Mouse (Mus musculus) layer of hippocampus, adult 9-10 months (tissue): Measurements from ENCODE around the gene Nav2.

Experiments
- DNase-seq: peaks from one replicate; pipeline ENCODE4 v3.0.0; 2022; ENCODE audit warnings: low spot score

The Nav2 gene

DNA sequence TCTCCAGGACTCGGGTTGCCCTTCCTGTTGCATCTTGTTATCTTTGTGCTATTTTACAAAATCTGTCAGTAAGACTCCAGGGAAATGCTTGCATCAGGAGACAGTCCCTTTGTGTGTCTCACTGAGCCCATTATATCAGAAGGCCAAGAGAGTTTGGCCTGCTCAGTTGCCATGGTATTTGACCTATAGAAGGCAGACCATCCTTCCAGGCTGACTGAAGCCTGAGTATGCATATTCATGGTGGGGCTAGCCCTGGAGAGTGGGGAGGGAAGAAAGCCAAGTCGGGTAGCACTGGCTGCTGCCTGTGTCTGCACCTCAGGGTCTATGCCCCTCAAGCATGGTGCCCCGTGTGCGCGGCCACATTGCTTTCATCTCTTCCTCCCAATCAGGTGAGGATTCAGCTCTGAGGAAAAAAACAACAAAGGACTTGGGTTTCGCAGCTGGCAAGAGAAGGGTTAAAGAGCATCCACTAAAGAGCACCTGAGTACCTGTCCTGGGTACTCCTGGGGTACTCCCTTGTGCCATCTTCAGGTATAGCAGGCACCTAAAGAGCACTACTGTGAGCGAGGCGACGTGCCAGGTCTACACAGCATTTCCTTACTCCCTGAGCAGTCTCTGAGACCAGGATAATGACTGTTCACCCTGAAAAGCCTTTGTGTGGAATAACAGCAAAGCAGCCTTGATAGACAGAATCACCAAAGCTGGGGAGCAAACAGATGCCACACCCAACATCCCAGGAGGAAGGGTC, 144.5 kb downstream of the Nav2 start:
- no peak for DNase-seq

DNA sequence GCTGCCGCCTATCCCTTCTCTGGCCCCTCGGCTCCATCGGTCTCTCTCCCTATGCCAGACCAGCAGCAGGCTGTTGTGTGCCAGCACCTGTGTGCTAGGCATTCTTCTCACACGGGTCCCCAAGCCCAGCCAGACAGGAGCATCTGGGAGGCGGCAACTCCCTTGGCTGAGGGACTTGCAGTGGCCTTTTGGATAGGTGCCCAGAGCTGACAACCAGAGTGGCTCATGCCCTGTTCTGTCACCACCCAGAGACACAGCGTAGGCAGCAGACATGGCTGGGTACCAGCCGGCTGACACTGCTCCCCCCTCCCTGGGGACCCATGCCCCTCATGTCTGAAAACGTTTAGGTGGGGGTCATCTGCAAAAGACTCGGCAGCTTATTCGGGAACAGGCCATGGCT, 146.8 kb downstream of the Nav2 start:
- DNase-seq = no peak

- no peak for DNase-seq
Observed at GRCm38 (mm10) chr7:49058304-49059012, 149.9 kb downstream of the Nav2 start.

DNA sequence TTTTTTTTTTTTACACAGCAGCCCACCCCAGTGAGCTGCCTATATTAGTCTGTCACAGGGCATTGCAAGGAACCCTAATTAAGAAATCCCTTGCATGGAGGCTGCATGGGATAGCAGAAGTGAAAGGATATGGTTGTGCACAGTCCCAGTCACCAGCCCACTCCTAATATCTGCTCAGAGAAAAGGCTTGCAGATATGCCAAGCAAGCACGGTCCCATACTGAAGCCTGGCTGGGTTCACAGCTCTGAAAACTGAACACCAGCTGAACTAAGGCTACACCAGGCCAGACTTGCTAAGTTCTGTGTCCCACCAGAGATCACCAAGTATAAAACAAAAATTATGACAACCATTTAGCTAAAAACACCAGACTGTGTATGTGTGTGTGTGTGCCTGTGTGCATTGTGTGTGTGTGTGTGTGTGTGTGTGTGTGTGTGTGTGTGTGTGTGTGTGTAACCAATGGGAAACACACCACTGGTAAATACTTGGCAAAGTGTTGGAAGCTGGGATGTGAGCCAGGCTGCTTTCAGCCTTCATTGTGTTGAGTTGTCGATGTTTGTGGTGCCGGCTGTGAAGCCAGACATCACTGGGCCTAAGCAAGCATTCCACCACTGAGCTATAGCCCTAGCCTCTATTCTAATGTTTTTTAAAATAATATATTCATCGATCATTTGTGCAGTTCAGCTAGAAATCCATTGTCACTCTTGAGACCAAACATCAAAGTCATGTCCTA, 156.4 kb downstream of the Nav2 start:
- DNase-seq = no peak

DNA sequence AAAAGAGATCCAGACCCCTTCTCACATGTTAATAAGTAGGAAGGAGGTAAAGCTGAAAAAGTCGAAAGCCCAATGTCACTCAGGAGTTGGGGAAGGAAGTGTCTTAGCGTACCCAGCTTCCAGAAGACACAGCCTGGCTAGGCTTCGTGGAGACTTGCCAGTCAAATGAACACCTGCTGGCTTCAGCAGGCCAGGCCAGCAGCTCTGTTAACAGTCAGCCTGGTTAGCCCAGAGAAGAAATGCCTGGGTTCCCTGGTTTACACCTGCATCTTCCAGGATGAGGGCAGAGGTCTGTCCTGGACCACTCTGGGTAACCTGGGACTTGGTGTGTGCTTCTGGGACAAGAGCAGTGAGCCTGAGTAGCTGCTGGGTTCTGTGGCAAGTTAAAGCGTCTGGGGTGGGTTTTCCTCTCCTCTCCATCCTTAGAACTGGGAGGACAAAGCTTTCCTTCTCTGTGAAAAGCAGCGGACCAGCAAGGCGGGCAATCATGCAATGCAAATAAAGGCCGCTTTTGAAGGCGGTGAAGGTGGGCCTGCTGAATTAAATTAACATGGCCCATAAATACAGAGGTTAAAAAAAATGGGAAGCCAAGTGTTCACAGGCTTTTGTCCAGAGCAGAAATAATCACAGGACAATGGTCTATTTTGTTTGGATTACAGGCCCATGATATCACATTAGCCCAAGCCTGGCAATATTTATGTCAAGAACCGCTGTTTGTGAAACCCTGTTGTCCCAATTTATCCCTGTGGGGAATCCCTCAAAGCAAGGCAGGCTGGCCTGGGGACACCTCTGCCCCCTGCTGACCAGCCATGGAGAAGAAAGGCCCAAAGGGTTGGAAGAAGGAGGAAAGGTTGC, 157.3 kb downstream of the Nav2 start:
- no peak for DNase-seq

DNA sequence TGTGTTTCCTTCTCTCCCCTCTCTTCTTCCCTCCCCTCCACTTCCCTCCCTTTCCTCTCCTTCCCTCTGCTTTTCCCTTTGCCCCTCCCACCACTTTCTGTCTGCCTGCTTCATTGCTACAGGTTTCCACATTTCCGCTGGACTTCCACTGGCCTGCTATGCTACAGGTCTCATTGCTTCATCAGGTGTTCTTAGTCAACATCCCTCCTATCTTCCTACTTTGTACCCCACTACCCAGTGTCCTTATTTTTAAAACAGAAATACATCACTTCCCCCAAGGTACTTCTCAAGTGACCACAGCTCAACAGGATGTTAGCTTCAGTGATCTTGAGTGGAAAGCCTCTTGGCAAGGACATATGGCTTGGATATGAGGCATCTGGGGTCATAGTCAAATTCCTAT, 158.3 kb downstream of the Nav2 start:
- DNase-seq = no peak

GRCm38 (mm10) chr7:49069396-49069961, 161.0 kb downstream of the Nav2 start:
- no peak for DNase-seq

DNA sequence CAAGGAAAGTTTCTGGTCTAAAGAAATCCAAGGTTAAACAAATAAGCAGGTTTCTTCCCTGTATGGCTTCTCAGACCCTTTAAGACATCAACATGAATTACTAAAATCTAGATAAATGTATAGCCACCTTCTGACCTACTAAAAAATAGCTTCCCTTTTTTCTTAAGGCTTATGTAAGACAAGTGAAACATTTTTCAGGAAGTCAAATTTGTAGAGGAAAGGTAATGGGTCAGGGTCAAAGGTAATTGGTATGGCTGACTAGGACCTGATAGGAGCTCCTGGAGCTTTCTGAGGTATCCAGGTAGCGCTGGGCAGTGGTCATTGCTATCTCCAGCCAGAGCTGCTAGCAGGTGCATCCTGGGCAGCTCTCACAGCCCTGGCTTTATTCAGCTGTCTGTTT, 162.1 kb downstream of the Nav2 start:
- DNase-seq = no peak

- no peak for DNase-seq
Observed at GRCm38 (mm10) chr7:49071141-49071567, 162.6 kb downstream of the Nav2 start.

GRCm38 (mm10) chr7:49075333-49075934, 166.9 kb downstream of the Nav2 start:
- no peak for DNase-seq

- DNase-seq = no peak
Observed at GRCm38 (mm10) chr7:49076283-49076694, 167.8 kb downstream of the Nav2 start.

DNA sequence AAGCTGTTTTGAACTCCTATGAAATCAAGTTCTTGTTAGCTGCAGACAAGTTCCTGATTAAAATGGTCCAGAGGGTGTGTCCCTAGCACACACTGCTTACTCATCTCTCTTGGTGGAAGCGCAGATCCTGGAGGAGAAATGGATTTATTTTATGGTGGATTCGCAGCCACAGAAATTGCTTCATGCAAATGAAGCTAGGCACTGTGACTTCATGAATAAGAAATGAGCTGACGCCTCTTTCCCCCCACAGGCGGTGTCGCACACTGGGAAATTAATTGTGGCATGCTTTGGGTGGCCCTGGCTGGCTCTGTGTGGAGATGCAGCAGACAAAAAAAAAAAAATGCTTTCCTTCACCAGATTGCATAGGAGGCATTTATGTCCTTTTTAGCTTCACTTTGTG, 170.4 kb downstream of the Nav2 start:
- no peak for DNase-seq

DNA sequence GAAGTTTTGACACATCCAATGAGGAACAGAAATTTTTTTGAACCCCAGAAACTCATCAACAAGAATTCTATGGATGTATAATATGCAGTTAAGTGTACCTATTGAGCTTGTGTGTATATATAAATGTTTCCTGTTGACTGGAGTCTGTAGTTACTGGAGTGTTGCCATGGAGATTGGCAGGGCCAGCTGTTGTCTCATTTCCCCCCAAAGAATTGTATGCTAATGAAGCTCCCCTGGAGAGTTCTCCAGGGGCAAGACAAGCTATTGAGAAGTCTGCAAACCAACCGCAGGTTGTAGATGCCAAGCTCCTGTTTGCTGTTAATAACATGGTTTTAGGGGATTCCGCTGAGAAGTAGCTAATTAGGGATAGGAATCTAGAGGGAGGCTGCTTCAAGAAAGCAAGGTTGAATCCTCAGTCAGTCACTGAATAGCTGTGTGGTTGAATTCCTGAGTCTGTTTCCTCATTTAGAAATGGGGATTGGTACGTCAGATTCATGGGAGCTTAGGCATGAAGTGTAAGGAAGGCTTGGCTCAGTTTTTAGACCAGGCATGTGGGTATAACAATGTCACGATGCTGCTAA, 174.2 kb downstream of the Nav2 start:
- no peak for DNase-seq

DNA sequence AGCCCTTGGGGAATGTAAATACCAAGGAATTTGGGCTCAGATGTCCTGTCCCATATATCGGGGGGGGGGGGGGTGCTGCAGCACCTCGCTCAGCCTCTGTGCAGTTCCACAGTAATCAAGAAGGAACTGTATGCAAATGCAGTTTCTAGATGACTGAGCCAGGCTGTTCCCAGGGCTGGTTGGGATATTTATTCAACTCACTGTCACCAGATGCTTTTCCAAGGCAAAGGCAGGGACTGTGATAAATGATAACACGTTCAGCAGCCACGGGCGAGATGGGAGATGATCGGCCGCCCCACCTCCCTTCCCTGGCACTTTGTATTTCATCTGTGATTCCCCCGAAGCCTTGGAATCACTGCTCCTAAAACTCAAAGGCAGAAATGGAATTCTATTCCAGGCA, 176.3 kb downstream of the Nav2 start:
- DNase-seq = no peak

DNA sequence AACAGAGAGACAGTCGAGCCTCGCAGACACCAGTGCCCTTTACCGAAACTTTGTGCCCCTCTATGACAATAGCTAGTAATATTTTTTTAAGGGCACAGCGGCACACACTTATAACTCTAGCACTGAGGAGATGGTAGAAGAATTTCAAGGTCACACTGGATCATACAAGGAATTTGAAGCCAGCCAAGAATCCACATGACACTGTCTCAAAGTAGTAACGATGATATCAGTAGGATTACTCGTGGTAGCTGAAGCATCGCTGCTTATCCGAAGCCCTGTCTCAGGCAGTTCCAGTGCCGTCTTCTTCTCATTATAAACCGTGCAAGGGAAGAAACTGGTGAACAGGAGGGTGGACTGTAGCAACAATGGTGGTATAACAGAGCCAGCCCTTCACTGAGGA, 177.2 kb downstream of the Nav2 start:
- DNase-seq = no peak

DNA sequence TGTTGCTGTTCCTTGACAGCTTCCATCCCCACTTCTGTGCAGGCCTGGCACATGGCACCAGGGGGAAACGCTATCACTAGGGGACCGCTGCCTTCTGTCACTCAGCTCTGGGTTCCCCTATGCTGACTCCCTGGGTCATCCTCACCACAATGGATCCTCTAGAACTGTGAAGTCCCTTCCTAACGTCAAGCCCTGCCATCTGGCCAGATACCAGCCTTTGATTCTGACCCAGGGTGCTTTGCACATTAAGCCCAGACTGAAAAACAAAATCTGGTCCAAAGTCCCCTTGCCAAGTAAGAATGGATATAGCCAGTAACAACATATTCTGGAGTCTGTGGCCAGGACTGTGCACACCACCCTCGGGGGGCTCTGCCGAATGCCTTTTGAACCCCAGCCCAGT, 178.6 kb downstream of the Nav2 start:
- no peak for DNase-seq

DNA sequence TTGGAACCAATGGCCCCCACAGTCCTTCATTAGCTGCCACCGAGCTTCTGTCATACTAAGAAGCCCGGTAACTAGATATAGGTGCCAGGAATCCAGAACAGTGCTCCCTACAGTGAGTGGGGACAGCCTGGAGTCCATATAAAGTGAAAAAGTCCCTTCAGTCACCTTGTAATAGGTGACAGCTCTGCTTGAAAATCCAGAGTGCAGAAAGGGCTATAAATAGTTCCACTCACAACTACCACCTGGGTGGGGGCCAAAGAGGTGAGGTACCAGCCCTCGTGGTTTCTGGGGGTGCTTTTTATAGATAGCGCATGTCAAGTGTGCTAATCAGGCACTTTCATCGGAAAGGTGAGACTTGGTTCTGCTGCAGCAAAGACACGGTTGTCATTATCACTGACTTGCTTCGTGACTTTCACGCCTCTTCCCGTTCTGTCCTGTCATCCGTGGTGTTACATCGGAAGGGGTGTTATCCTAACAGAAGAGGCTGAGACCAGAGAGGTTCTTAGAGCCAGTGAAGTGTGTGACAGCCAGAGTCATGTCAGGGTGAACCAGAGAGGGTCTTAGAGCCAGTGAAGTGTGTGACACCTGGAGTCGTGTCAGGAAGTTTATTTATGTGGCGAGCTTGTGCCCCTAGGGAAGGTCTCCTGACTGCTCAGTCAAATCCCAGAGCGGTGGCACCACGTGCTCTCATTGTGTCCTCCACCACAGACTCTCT, 179.8 kb downstream of the Nav2 start:
- DNase-seq = no peak

GRCm38 (mm10) chr7:49091371-49091770, 182.9 kb downstream of the Nav2 start:
- DNase-seq = no peak

DNA sequence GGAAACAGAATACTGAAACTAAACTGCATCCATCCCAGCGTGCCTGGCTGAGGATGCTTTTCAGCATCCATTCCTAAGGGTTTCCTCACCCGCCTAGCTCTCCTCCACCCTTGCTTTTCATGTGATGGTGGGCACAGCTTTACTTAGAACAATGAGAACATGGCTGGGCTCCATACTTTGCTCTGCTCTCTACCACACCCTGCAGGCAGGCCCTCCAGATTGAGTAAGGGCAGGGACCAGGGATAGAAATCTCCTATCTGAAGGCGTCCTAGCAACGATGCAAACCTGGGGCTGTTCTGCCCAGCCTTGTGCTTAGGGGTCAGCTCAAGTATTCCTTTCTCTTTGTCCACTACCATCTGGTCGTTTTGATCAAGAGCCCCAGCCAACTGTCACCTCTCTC, 183.4 kb downstream of the Nav2 start:
- no peak for DNase-seq

- DNase-seq = no peak
Observed at GRCm38 (mm10) chr7:49093596-49093995, 185.1 kb downstream of the Nav2 start.
